Mouse (Mus musculus) skeletal muscle tissue, postnatal 0 days (tissue): ENCODE data around the gene Pign. TPM values are rescaled to one million over a fixed set of nuclear protein-coding genes. Genes with fewer than 3 reads are reported as not detected.

ENCODE experiments used
- microRNA-seq, 2 experiments: library from miRNA; unstranded; fragments of <30 nt; microRNA quantifications; one replicate each; pipeline ENCODE4; 2016
- polyA plus RNA-seq: library from polyadenylated mRNA; unstranded; fragments of >200 nt; fragmentation: Nextera tagmentation; extraction: Ambion mirVana; gene quantifications from 2 replicates; pipeline ENCODE4 v1.2.1, GENCODE M21; 2015

Pign gene
- 3.5 and 4.9 TPM in 2 replicates for polyA plus RNA-seq

DNA sequence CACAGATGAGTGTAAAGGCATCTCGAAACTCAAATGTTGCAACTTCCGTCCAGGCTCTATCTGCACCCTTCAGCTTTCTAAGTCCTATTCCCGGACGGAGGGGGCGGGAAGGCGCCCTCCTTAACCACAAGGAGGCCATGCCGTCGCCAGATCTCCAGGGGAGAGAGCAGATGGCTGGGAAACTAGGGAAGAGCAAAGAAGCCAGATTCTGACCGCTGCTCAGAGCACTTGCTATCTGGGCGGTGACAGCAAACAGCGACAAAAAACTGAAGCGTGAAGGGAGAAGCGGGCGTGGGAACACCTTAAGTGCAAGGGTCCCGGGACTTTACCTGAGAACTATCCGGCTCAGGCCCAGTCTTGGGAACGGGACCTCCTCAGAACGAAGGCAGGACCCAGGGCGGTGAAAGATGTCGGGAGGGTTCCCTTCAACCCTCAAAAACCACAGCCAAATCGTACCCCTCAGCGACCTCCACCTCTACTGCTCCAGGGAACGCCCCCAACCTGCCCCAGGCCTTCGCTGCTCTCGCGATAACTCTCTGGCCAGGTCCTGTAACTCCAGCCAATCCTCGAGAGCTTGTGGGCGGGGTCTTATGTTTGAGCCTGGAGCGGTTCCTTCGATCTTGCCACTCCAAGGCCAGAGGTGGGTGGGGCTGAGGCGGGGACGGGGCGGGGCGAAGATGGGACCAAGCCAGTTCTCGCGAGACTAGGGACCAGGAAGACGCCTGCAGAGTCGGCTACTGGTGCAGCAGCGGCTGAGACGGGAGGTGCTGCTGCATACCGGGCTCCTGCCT is at the start of gene Pign, which contains the start of gene Relch:
Pign (minus strand) TSS at position 507 of the 791 bp plus-strand sequence.
Relch (plus strand) TSS at position 691 of the 791 bp plus-strand sequence.

Small RNA genes within 50 kb of the gene (microRNA-seq; reads per million reads assigned to microRNA genes)
- gene Gm22426, result 0 reads per million in 2 experiments

Other genes with a start within 250 kb of the Pign start
- 11.9 and 12.0 TPM in 2 replicates for gene Relch, start 184 bp upstream of the Pign start, polyA plus RNA-seq
- 0.51 and 0.69 TPM in 2 replicates for gene Tnfrsf11a, start 117.0 kb upstream of the Pign start, polyA plus RNA-seq